Mouse (Mus musculus): ENCODE results near the gene Pnpla8.

The Pnpla8 gene

DNA sequence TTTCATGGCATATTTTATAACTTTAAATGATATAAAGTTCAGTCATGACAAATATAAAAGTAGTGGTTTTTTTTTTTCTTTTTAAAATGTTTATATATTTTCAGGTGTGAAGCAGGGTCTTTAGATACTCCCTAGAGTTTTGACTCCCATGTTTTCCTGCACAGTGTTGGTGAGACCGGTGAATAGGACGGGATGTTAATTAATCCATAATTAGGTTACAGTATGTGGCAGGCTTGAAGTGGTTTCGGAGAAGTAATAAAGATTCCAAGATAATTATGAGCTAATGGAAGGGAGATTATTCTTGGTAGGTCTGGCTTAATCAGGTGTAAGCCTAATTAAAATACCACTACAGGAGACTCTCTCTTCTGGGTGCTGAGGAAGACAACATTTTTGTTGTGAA lies 125.0 kb downstream of the Pnpla8 start:
- in situ Hi-C loops (cut with MboI, MseI): no loop called here

DNA sequence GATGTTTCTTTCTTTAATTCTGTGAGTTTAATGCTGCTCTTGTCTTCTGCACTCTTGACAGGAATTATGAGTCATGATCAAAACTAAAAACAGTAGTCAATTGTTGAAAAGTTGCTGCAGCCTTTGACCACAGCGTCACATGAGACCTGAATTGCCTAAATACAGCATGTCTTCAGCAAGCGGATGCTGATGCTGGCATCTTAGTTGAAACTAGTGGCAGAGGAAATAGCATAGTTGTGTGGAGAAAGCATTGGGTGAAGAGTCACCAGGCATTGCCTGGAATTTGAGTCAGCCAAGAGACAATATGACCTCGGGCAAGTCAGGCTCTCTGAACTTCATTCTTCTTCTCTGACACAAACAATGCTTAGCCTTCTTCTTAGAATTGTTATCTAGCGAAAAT lies 133.9 kb downstream of the Pnpla8 start:
- in situ Hi-C loops (cut with MboI, MseI): no loop called here

DNA sequence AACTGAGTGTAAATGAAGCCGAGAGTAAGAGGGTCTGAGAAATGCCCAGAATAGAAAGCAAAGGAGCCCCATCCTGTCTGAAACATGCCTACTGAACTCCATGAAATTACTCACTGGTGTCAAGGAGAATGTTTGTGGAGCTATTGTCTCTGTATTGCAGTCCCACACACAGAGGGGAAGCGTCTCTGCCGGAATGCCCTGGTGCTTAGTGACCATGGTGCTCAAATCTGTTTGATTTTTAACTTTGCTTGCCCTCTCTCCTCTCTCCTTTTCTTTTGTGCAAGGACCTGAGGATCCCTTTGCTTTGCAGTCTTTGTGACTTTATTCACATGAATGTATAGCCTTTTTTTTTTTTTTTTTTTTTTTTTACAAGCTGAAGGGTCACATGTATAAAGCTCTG lies 136.3 kb downstream of the Pnpla8 start:
- in situ Hi-C loops (cut with MboI, MseI): no loop called here

DNA sequence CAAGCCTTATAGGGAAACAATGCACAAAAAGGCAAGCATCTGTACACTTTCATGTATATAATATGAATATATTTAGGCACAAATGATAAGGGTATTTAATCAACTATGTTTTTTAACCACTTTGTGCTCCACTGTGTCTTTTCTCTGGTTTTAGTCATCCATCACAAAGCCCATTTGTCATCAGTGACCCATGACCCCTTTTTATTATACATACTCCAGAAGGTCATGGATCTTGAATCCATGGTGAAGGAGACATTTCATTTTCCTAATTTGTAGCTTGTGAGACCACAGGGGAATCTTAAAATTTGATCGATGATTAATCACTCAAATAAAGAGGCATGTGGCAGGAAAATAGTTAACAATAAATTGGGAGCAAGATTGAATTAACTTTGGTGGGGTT lies 136.7 kb downstream of the Pnpla8 start:
- in situ Hi-C loops (cut with MboI, MseI): no loop called here

DNA sequence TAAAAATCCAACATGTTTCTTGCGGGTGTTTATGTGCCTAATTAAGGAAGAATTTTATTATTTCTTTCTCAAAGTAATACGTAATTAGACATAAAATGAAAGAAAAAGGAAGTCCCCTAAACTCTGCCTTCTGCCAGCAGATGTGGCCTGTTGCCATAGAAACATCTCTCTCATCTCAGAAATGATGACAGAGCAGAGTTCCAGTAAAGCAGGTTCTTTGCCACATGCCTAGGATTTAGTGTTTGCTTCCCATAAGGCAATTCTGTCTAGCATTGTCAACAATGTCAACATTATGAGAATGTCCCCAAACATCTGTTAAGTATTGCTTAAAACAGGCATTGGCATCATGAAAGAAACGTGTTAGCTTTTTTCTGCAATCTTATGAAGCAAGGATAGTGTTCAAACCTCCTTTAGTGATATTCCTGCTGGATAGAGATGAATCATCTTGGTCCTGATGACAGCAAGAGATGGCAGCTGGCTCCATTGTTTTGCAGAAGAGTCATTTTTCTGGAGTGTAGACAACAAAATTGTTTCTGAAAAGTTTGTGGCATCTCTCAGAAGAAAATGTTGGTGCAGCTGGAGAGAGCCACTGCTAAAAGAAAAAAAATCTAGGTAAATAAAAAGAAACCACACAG lies 150.0 kb downstream of the Pnpla8 start:
- in situ Hi-C loops (cut with MboI, MseI): no loop called here

Measured in T-helper 17 cell (primary cell).